Mouse (Mus musculus): ENCODE measurements around the gene Vac14. TPM values are rescaled to one million over a fixed set of nuclear protein-coding genes. Genes with fewer than 3 reads are reported as not detected.
"Not testable (repeated sequence)": the region's sequence is repeated elsewhere in the genome, so short reads cannot be mapped to it uniquely, and the experiment has no call there.

Vac14 gene
- polyA plus RNA-seq, 1 experiment from 2014 or later: 27.0 TPM

DNA sequence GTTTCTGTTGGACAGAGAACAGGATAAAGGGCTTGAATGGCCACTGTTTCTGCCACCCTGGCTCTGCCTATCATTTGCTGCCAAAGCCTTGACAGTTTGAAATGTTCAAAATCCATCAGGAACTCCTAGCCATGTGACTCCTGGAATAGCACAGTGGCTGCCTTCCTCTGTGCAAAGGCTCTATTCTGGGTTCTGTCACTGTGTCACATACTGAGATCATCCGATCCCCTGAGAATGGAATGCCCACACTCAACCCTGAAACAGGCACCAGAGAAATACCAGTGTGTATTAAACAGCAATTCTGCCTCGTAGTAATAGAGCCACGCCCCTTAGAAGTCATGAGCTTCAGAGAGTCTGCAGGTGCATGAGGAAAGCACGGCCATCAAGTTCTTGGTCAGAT lies 33.5 kb downstream of the Vac14 start:
- no peak for ATAC-seq (ENCODE audit: low FRiP score)
- 89% methylated on average over 4 of the region's 4 CpGs for WGBS
- Histone ChIP-seq H3K36me3 (replicated peaks) (peaks cover 51% of the 10 kb centered on the region), H3K27me3 (no peaks in the 10 kb centered on the region), H3K9me3 (no peaks in the 10 kb centered on the region), H3K4me2 (no peak overlapping the region), H3K27ac (no peak overlapping the region), H3K4me1 (peaks cover 10% of the 10 kb centered on the region), H3K4me3 (replicated peaks) (no peak overlapping the region), H3K9ac (no peak overlapping the region)

GRCm38 (mm10) chr8:110654075-110655060 lies 36.0 kb downstream of the Vac14 start:
- peaks cover 10% of the 10 kb centered on the region for H3K4me1 ChIP-seq
- H3K4me3 ChIP-seq (replicated peaks): no peak overlapping the region
- ATAC-seq (ENCODE audit: low FRiP score): no peak
- 56% methylated on average over 9 of the region's 9 CpGs for WGBS
- no peak overlapping the region for H3K9ac ChIP-seq
- no peaks in the 10 kb centered on the region for H3K9me3 ChIP-seq
- peaks cover 65% of the 10 kb centered on the region for H3K36me3 ChIP-seq (replicated peaks)
- no peak overlapping the region for H3K4me2 ChIP-seq
- no peaks in the 10 kb centered on the region for H3K27me3 ChIP-seq
- peak overlapping the region; percentile 36; the same call in 1 of the 2 replicates for H3K27ac ChIP-seq

GRCm38 (mm10) chr8:110655827-110656226 lies 37.4 kb downstream of the Vac14 start:
- Histone ChIP-seq H3K36me3 (replicated peaks) (peaks cover 56% of the 10 kb centered on the region), H3K9ac (no peak overlapping the region), H3K4me2 (no peak overlapping the region), H3K27me3 (no peaks in the 10 kb centered on the region), H3K9me3 (no peaks in the 10 kb centered on the region), H3K4me1 (peaks cover 10% of the 10 kb centered on the region), H3K27ac (no peak overlapping the region), H3K4me3 (replicated peaks) (no peak overlapping the region)
- WGBS: 89% methylated on average over 1 of the region's 1 CpGs
- no peak for ATAC-seq (ENCODE audit: low FRiP score)

DNA sequence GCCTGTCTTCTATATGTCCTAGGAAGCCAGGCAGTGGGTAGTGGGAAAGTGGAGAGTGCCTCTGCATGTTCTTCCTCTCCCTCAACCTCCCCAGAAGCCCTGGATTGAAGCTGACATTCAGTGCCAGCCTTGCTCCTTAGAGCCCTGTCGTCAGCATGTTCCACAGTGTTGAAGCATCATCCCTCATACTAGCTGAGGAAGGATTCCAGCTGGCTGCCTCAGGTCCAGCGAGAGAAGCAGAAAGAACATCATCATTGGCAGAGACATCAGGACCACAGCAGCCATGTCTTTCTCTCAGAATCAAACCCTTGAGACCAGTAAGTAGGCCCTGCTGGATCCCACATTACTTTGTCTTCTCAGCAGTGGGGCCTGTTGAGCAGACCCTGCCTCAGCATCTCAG lies 39.3 kb downstream of the Vac14 start:
- no peak overlapping the region for H3K9ac ChIP-seq
- H3K9me3 ChIP-seq: no peaks in the 10 kb centered on the region
- ATAC-seq (ENCODE audit: low FRiP score): no peak
- H3K4me1 ChIP-seq: peaks cover 10% of the 10 kb centered on the region
- H3K36me3 ChIP-seq (replicated peaks): peaks cover 54% of the 10 kb centered on the region
- WGBS: 95% methylated on average over 2 of the region's 2 CpGs
- H3K27me3 ChIP-seq: no peaks in the 10 kb centered on the region
- no peak overlapping the region for H3K4me2 ChIP-seq
- no peak overlapping the region for H3K27ac ChIP-seq
- no peak overlapping the region for H3K4me3 ChIP-seq (replicated peaks)

DNA sequence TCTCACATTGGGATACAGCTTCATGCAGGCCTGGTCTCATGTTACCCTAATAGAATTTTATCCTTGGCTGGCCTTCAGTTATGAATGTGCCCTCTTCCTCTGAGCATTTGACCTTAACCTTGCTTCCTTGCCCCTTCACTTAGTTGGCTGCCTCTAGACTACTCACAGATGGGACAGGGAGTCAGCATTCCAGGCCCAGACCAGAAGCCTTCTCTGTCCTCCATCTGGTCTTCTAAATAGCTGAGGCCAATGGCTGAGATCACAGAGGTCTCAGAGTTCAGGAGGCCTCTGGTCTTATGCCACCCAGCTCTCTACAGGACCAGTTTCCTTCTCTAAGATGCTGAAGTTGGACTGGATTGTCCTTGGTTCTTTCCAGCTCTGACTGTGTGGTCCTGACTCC lies 41.7 kb downstream of the Vac14 start:
- no peaks in the 10 kb centered on the region for H3K27me3 ChIP-seq
- no peak overlapping the region for H3K27ac ChIP-seq
- no peak overlapping the region for H3K4me3 ChIP-seq (replicated peaks)
- peaks cover 20% of the 10 kb centered on the region for H3K4me1 ChIP-seq
- H3K36me3 ChIP-seq (replicated peaks): peaks cover 39% of the 10 kb centered on the region
- H3K4me2 ChIP-seq: no peak overlapping the region
- no peak overlapping the region for H3K9ac ChIP-seq
- H3K9me3 ChIP-seq: no peaks in the 10 kb centered on the region
- ATAC-seq (ENCODE audit: low FRiP score): no peak

- no peaks in the 10 kb centered on the region for H3K27me3 ChIP-seq
- H3K27ac ChIP-seq: no peak overlapping the region
- peaks cover 24% of the 10 kb centered on the region for H3K36me3 ChIP-seq (replicated peaks)
- peaks cover 21% of the 10 kb centered on the region for H3K4me1 ChIP-seq
- WGBS: 80% methylated on average over 5 of the region's 5 CpGs
- ATAC-seq (ENCODE audit: low FRiP score): no peak
- no peak overlapping the region for H3K4me2 ChIP-seq
- H3K4me3 ChIP-seq (replicated peaks): no peak overlapping the region
- H3K9ac ChIP-seq: no peak overlapping the region
- no peaks in the 10 kb centered on the region for H3K9me3 ChIP-seq
These were observed 44.2 kb downstream of the Vac14 start for GRCm38 (mm10) chr8:110662545-110662944.

DNA sequence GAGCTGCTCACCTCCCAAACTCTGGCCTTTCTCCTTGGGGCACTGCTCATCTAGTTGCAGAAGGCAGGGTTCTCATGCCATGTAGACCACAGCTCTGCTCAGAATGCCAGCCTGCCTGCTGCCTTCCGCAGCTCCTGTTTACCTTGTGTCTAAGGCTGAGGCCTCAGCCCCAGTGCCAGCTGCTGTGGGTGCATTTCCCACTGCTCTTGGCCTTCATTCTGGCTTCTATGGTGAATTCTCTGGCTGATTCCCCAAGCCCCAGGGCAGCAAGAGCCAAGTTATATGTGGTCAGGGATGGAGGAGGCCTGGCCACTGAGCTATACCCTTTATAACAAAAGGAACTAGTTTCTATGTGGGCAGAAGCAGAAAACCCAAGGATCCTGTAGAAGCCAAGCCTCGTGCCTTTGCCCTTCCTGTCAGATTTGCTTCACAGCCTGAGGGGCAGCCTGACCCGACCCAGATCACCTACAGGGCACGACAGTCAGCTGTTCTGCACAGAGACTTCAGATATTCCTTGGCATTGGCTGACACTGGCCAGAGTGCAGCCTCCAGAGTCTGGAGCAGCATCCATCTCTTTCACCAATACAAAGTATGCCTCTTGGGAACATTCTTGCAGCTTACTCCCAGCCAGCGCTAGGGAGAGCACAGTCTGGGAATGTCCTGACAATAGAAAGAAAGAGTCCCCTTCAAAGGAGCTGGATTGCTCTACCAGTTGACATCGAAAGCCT lies 44.8 kb downstream of the Vac14 start:
- H3K4me3 ChIP-seq (replicated peaks): no peak overlapping the region
- WGBS: 83% methylated on average over 6 of the region's 6 CpGs
- peaks cover 17% of the 10 kb centered on the region for H3K36me3 ChIP-seq (replicated peaks)
- H3K4me2 ChIP-seq: no peak overlapping the region
- no peaks in the 10 kb centered on the region for H3K27me3 ChIP-seq
- peak overlapping the region; percentile 76; the same call in 1 of the 2 replicates for H3K27ac ChIP-seq
- no peak for ATAC-seq (ENCODE audit: low FRiP score)
- H3K9me3 ChIP-seq: no peaks in the 10 kb centered on the region
- peaks cover 21% of the 10 kb centered on the region for H3K4me1 ChIP-seq
- no peak overlapping the region for H3K9ac ChIP-seq

GRCm38 (mm10) chr8:110664202-110664896 lies 46.0 kb downstream of the Vac14 start:
- peak; percentile 82 for ATAC-seq (ENCODE audit: low FRiP score)
- 46% methylated on average over 7 of the region's 7 CpGs for WGBS
- Histone ChIP-seq H3K27me3 (no peaks in the 10 kb centered on the region), H3K9me3 (no peaks in the 10 kb centered on the region), H3K4me3 (replicated peaks) (no peak overlapping the region), H3K4me2 (no peak overlapping the region; the same call in 1 of the 2 replicates), H3K27ac (peak overlapping the region; percentile 76), H3K4me1 (peaks cover 21% of the 10 kb centered on the region), H3K36me3 (replicated peaks) (peaks cover 12% of the 10 kb centered on the region), H3K9ac (0 out of 2 replicates have a peak overlapping the region, but pooled peaks have one; percentile 12)

GRCm38 (mm10) chr8:110665000-110665399 lies 46.6 kb downstream of the Vac14 start:
- peak overlapping the region; percentile 76 for H3K27ac ChIP-seq

GRCm38 (mm10) chr8:110667590-110668177 lies 49.3 kb downstream of the Vac14 start:
- WGBS: 85% methylated on average over 8 of the region's 8 CpGs
- H3K27ac ChIP-seq; H3K4me2 ChIP-seq; ATAC-seq (ENCODE audit: low FRiP score); H3K4me3 ChIP-seq (replicated peaks); H3K9ac ChIP-seq; H3K27me3 ChIP-seq; H3K9me3 ChIP-seq: not testable (repeated sequence)
- peaks cover 12% of the 10 kb centered on the region for H3K36me3 ChIP-seq (replicated peaks)
- H3K4me1 ChIP-seq: peaks cover 21% of the 10 kb centered on the region

More at GRCm38 (mm10) chr8:110665000-110665399, 46.6 kb downstream of the Vac14 start:
- ATAC-seq (ENCODE audit: low FRiP score): peak; percentile 51; the same call in 1 of the 2 replicates
- H3K9ac ChIP-seq: no peak overlapping the region
- H3K4me1 ChIP-seq: peaks cover 21% of the 10 kb centered on the region
- no peak overlapping the region for H3K4me2 ChIP-seq
- 74% methylated on average over 3 of the region's 3 CpGs for WGBS
- peaks cover 11% of the 10 kb centered on the region for H3K36me3 ChIP-seq (replicated peaks)
- no peaks in the 10 kb centered on the region for H3K9me3 ChIP-seq
- no peak overlapping the region for H3K4me3 ChIP-seq (replicated peaks)
- no peaks in the 10 kb centered on the region for H3K27me3 ChIP-seq

DNA sequence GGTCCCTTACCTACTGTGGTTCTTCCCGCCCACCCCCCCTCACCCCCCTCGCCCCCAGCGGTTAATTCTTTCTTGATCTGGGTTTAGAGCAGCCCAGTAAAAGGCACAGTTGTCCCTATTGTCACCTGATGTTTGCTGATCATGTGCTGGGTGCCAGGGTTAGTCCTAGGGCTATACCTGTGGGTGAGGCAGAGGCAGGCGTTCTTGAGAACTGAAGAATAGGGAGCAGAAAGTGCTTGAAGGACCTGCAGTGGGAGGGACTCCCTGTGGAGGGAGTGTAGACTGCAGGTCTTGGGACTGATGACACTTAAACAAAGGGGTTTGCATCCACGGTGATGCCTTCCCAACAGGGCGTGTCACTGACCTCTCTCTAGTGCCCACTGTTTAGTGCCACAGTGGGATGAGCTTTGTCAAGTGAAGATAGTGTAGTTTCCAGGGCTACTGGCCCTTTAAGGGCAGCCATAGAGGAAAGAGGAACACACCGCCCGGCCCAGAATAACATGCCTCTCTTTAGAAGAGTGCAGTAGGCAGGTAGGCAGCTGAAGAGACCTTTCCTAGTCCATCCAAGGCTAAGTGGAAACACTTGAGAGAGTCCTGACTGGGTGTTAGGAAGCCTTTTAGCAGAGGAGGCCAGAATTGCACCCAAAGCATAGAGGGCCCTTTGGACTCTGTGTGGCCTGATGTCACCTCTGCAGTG lies 51.7 kb downstream of the Vac14 start:
- Histone ChIP-seq H3K4me3 (replicated peaks) (no peak overlapping the region), H3K4me1 (peaks cover 2% of the 10 kb centered on the region; the same call in 1 of the 2 replicates), H3K9me3 (no peaks in the 10 kb centered on the region), H3K27ac (no peak overlapping the region), H3K4me2 (no peak overlapping the region), H3K9ac (no peak overlapping the region), H3K36me3 (replicated peaks) (peaks cover 30% of the 10 kb centered on the region), H3K27me3 (no peaks in the 10 kb centered on the region)
- 70% methylated on average over 8 of the region's 8 CpGs for WGBS
- no peak for ATAC-seq (ENCODE audit: low FRiP score)

All from forebrain, embryonic 12.5 days (tissue).